Mouse (Mus musculus) gastrocnemius, adult 18-20 months (tissue): ENCODE measurements around the gene Miox. TPM values are rescaled to one million over a fixed set of nuclear protein-coding genes. Genes with fewer than 3 reads are reported as not detected.

Source experiments
- DNase-seq: peaks from one replicate; pipeline ENCODE4 v3.0.0; 2021; ENCODE audit warnings: low spot score
- long read RNA-seq, 2 experiments: library from polyadenylated mRNA; stranded (forward); transcript quantifications; one replicate each; pipeline ENCODE4 v2.0.0; 2021
- total RNA-seq, 2 experiments: library from RNA; stranded (reverse); gene quantifications; 2 replicates each; pipeline ENCODE4 v1.2.3; 2021

Miox gene
- under 1 TPM in 1 of 2 experiments, not detected in 1; 0.48 TPM for total RNA-seq
- long read RNA-seq, experiment 1, result 0 reads
- long read RNA-seq, experiment 2, result 0 reads

- no peak for DNase-seq
These were observed at the start of gene Miox for GRCm38 (mm10) chr15:89334271-89334670. Miox (plus strand) TSS chr15:89334398.

GRCm38 (mm10) chr15:89285004-89285403 lies 49.2 kb upstream of the Miox start:
- no peak for DNase-seq

- DNase-seq, result no peak
These were observed 48.7 kb upstream of the Miox start for GRCm38 (mm10) chr15:89285478-89285877.

- no peak for DNase-seq
These were observed 48.1 kb upstream of the Miox start for GRCm38 (mm10) chr15:89286114-89286513.

GRCm38 (mm10) chr15:89286582-89286981 lies 47.6 kb upstream of the Miox start:
- no peak for DNase-seq

GRCm38 (mm10) chr15:89288227-89288767 lies 45.9 kb upstream of the Miox start:
- no peak for DNase-seq

- no peak for DNase-seq
These were observed 44.7 kb upstream of the Miox start for GRCm38 (mm10) chr15:89289455-89289854.

GRCm38 (mm10) chr15:89291521-89291920 lies 42.7 kb upstream of the Miox start:
- no peak for DNase-seq

- DNase-seq, result no peak
These were observed 41.4 kb upstream of the Miox start for GRCm38 (mm10) chr15:89292795-89293194.

GRCm38 (mm10) chr15:89293778-89294177 lies 40.4 kb upstream of the Miox start:
- DNase-seq, result no peak

GRCm38 (mm10) chr15:89295580-89296165 lies 38.5 kb upstream of the Miox start:
- DNase-seq, result no peak

- peak; percentile 67 for DNase-seq
These were observed 37.7 kb upstream of the Miox start for GRCm38 (mm10) chr15:89296465-89296864.

GRCm38 (mm10) chr15:89297695-89298094 lies 36.5 kb upstream of the Miox start:
- no peak for DNase-seq

GRCm38 (mm10) chr15:89300180-89300579 lies 34.0 kb upstream of the Miox start:
- DNase-seq, result no peak

GRCm38 (mm10) chr15:89300600-89300999 lies 33.6 kb upstream of the Miox start:
- DNase-seq, result no peak

- DNase-seq, result no peak
These were observed 28.2 kb upstream of the Miox start for GRCm38 (mm10) chr15:89305966-89306365.

GRCm38 (mm10) chr15:89307461-89307860 lies 26.7 kb upstream of the Miox start:
- DNase-seq, result no peak

- no peak for DNase-seq
These were observed 25.6 kb upstream of the Miox start for GRCm38 (mm10) chr15:89308406-89309139.

GRCm38 (mm10) chr15:89309962-89310498 lies 24.2 kb upstream of the Miox start:
- DNase-seq, result no peak

GRCm38 (mm10) chr15:89313359-89313758 lies 20.8 kb upstream of the Miox start:
- DNase-seq, result no peak

GRCm38 (mm10) chr15:89314107-89314506 lies 20.1 kb upstream of the Miox start:
- no peak for DNase-seq

- DNase-seq, result no peak
These were observed 19.5 kb upstream of the Miox start for GRCm38 (mm10) chr15:89314511-89315189.
